ENCODE assay signal across 8 mouse cellular contexts in the genomic region with DNA sequence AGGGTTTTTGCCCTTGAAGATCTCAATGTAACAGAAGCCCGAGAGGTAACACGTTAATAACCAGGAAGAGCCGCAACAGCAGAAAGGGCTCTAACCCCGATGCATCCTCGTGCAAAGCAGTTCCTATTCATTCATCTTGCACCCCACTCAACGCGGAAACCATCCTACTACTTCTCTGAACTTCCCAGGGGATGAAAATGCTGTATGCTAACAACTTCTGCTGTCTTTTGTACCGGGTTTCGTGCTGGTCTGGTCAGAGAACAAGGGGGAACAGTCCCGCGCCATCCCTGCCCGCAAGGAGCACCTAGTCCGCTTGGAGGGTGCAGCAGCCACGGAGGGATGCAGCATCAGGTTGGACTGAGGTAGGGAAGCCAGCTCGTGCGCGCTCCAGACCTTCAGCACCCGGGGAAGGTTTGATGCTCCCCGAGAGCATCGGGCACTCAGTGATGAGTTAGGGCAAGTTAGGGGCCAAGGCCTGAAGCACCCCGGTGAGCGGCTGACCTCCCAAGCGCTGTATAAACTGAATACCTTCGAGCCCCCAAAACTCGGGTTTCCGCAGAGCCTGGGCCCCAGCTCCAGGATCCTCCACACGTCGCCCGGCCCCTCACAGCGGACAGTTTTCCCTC. TPM values are rescaled to one million over a fixed set of nuclear protein-coding genes. Genes with fewer than 3 reads are reported as not detected.
DNase-seq lines count a peak whose midpoint lies in the region; ATAC-seq and TF ChIP-seq lines count a peak whose summit lies in the region.

No protein-coding gene starts in this region.

- H3K27ac ChIP-seq in layer of hippocampus, adult 2 months = peak overlapping the region; percentile 95
- peak overlapping the region; percentile 94 for H3K27ac ChIP-seq in hindbrain, embryonic 10.5 days
- H3K27ac ChIP-seq in limb, embryonic 10.5 days = peak overlapping the region; percentile 90
- H3K27ac ChIP-seq in midbrain, embryonic 14.5 days (replicated peaks; ENCODE audit: low read depth, low read length) = peak overlapping the region; percentile 84

- H3K9me3 ChIP-seq in erythroblast, embryonic 14.5 days (ENCODE audit: control insufficient read depth, low read length) = no peaks in the 10 kb centered on the region
- no peaks in the 10 kb centered on the region for H3K9me3 ChIP-seq in hindbrain, embryonic 10.5 days
- no peaks in the 10 kb centered on the region for H3K9me3 ChIP-seq in limb, embryonic 10.5 days (replicated peaks)
- no peaks in the 10 kb centered on the region for H3K9me3 ChIP-seq in midbrain, embryonic 14.5 days (ENCODE audit: control insufficient read depth, low read length)

- no peaks in the 10 kb centered on the region for H3K27me3 ChIP-seq in erythroblast, embryonic 14.5 days (ENCODE audit: control insufficient read depth)
- H3K27me3 ChIP-seq in hindbrain, embryonic 10.5 days (ENCODE audit: insufficient read depth, poor library complexity, severe bottlenecking) = no peaks in the 10 kb centered on the region
- H3K27me3 ChIP-seq in limb, embryonic 10.5 days (ENCODE audit: low read depth, poor library complexity, severe bottlenecking) = no peaks in the 10 kb centered on the region
- H3K27me3 ChIP-seq in midbrain, embryonic 14.5 days (ENCODE audit: control insufficient read depth, insufficient read depth, low read length) = no peaks in the 10 kb centered on the region

- H3K9ac ChIP-seq in midbrain, embryonic 14.5 days (replicated peaks; ENCODE audit: low read length) = peak overlapping the region; percentile 80

- no peak for TF ChIP-seq CTCF in layer of hippocampus, adult 2 months (conservative IDR thresholded peaks at IDR 0.05)
- no peak for TF ChIP-seq CTCF in brain, embryonic 14.5 days (IDR thresholded peaks at IDR 0.05; ENCODE audit: borderline replicate concordance, extremely low read depth, insufficient read depth, insufficient read length)

- WGBS in hindbrain, embryonic 10.5 days = under 1% methylated on average over 30 of the region's 30 CpGs
- 0% methylated on average over 30 of the region's 30 CpGs for WGBS in limb, embryonic 10.5 days
- under 1% methylated on average over 30 of the region's 30 CpGs for WGBS in midbrain, embryonic 14.5 days

- 0 out of 2 replicates have a peak, but pooled peaks have one; percentile 37 for ATAC-seq in midbrain, embryonic 14.5 days (ENCODE audit: low FRiP score, low TSS enrichment)

- peaks cover 38% of the 10 kb centered on the region for H3K36me3 ChIP-seq in erythroblast, embryonic 14.5 days (ENCODE audit: control insufficient read depth)
- peaks cover 37% of the 10 kb centered on the region for H3K36me3 ChIP-seq in hindbrain, embryonic 10.5 days
- H3K36me3 ChIP-seq in limb, embryonic 10.5 days = peaks cover 38% of the 10 kb centered on the region
- H3K36me3 ChIP-seq in midbrain, embryonic 14.5 days (ENCODE audit: control insufficient read depth, insufficient read depth, low read length) = peaks cover 31% of the 10 kb centered on the region

- DNase-seq in layer of hippocampus, adult 2 months (ENCODE audit: low spot score in 2 of 2) = no peak
- DNase-seq in layer of hippocampus, adult 9-11 months = no peak
- peak; percentile 35 for DNase-seq in brain, embryonic 14.5 days (ENCODE audit: low read depth)
- DNase-seq in hindbrain, embryonic 10.5 days (ENCODE audit: low spot score) = peak; percentile 54
- peak; percentile 72 for DNase-seq in limb, embryonic 10.5 days (ENCODE audit: low spot score)
- peak; percentile 45 for DNase-seq in midbrain, embryonic 14.5 days
- peak; percentile 36 to 73 for DNase-seq in spleen, postnatal 4 days (ENCODE audit: low spot score in 2 of 2)

- peaks cover 34% of the 10 kb centered on the region for H3K4me1 ChIP-seq in erythroblast, embryonic 14.5 days (ENCODE audit: control insufficient read depth)
- peaks cover 22% of the 10 kb centered on the region for H3K4me1 ChIP-seq in hindbrain, embryonic 10.5 days (replicated peaks)
- peaks cover 21% of the 10 kb centered on the region for H3K4me1 ChIP-seq in limb, embryonic 10.5 days
- H3K4me1 ChIP-seq in midbrain, embryonic 14.5 days (ENCODE audit: control insufficient read depth, insufficient read depth, low read length) = peaks cover 12% of the 10 kb centered on the region

- TF ChIP-seq POLR2A in brain, embryonic 14.5 days (IDR thresholded peaks at IDR 0.05; ENCODE audit: borderline replicate concordance, extremely low read depth, insufficient read depth, insufficient read length, poor library complexity, severe bottlenecking) = no peak

- H3K4me3 ChIP-seq in layer of hippocampus, adult 2 months = peak overlapping the region; percentile 79
- peak overlapping the region; percentile 87 for H3K4me3 ChIP-seq in erythroblast, embryonic 14.5 days (replicated peaks)
- H3K4me3 ChIP-seq in hindbrain, embryonic 10.5 days = peak overlapping the region; percentile 86
- peak overlapping the region; percentile 81 for H3K4me3 ChIP-seq in limb, embryonic 10.5 days
- H3K4me3 ChIP-seq in midbrain, embryonic 14.5 days (replicated peaks; ENCODE audit: low read depth, low read length) = peak overlapping the region; percentile 79

- peak overlapping the region; percentile 70 for H3K4me2 ChIP-seq in midbrain, embryonic 14.5 days (ENCODE audit: low read length)

RNA-seq across cellular contexts. Expression of a gene that starts 0.6 kb away (rescaled TPM):
- 10 to 100 TPM; 40.7 to 43.5 TPM for total RNA-seq in layer of hippocampus, adult 2 months (2021)
- 91.3 and 110 TPM in 2 replicates for polyA plus RNA-seq in brain, embryonic 14.5 days (2012; rRNA removed)
- polyA plus RNA-seq in erythroblast, embryonic 14.5 days (2012) = 1.9 and 2.6 TPM in 2 replicates
- 81.4 and 84.3 TPM in 2 replicates for polyA plus RNA-seq in hindbrain, embryonic 10.5 days (2016; fragmentation: Nextera tagmentation; extraction: Ambion mirVana)
- 79.7 and 80.9 TPM in 2 replicates for polyA plus RNA-seq in limb, embryonic 10.5 days (2016; fragmentation: Nextera tagmentation; extraction: Ambion mirVana)
- polyA plus RNA-seq in midbrain, embryonic 14.5 days (2014; fragmentation: Nextera tagmentation; extraction: Ambion mirVana) = 56.8 and 75.5 TPM in 2 replicates

RNA-seq across cellular contexts. Expression of a gene that starts 41.9 kb away (rescaled TPM):
- total RNA-seq in layer of hippocampus, adult 2 months (2021) = 100 to 1,000 TPM; 105 to 108 TPM
- polyA plus RNA-seq in brain, embryonic 14.5 days (2012; rRNA removed) = 118 and 121 TPM in 2 replicates
- 0.36 and 0.46 TPM in 2 replicates for polyA plus RNA-seq in erythroblast, embryonic 14.5 days (2012)
- 64.4 and 74.5 TPM in 2 replicates for polyA plus RNA-seq in hindbrain, embryonic 10.5 days (2016; fragmentation: Nextera tagmentation; extraction: Ambion mirVana)
- polyA plus RNA-seq in limb, embryonic 10.5 days (2016; fragmentation: Nextera tagmentation; extraction: Ambion mirVana) = 45.4 and 52.9 TPM in 2 replicates
- 192 and 197 TPM in 2 replicates for polyA plus RNA-seq in midbrain, embryonic 14.5 days (2014; fragmentation: Nextera tagmentation; extraction: Ambion mirVana)

RNA-seq across cellular contexts. Expression of a gene that starts 46.2 kb away (rescaled TPM):
- under 1 TPM; 0.54 to 0.77 TPM for total RNA-seq in layer of hippocampus, adult 2 months (2021)
- polyA plus RNA-seq in brain, embryonic 14.5 days (2012; rRNA removed) = 0.38 and 0.90 TPM in 2 replicates
- 0.05 and 0.13 TPM in 2 replicates for polyA plus RNA-seq in erythroblast, embryonic 14.5 days (2012)
- polyA plus RNA-seq in hindbrain, embryonic 10.5 days (2016; fragmentation: Nextera tagmentation; extraction: Ambion mirVana) = 1.00 and 1.2 TPM in 2 replicates
- polyA plus RNA-seq in limb, embryonic 10.5 days (2016; fragmentation: Nextera tagmentation; extraction: Ambion mirVana) = 0.36 and 0.53 TPM in 2 replicates
- 0.09 and 1.6 TPM in 2 replicates for polyA plus RNA-seq in midbrain, embryonic 14.5 days (2014; fragmentation: Nextera tagmentation; extraction: Ambion mirVana)

Comparison
In these comparisons a context has a peak if more than half of its experiments do, and no peak if none do; other contexts are left out.
1. DNase-seq: peak in brain, embryonic 14.5 days (single experiment), hindbrain, embryonic 10.5 days (single experiment), limb, embryonic 10.5 days (single experiment), midbrain, embryonic 14.5 days (single experiment) and spleen, postnatal 4 days (2 of 2); none in layer of hippocampus, adult 2 months (0 of 2) and layer of hippocampus, adult 9-11 months (single experiment).
2. RNA of a gene that starts 0.6 kb away (polyA plus RNA-seq): 91.3 to 110 TPM in brain, embryonic 14.5 days, 81.4 to 84.3 TPM in hindbrain, embryonic 10.5 days, 79.7 to 80.9 TPM in limb, embryonic 10.5 days and 56.8 to 75.5 TPM in midbrain, embryonic 14.5 days; 1.9 to 2.6 TPM in erythroblast, embryonic 14.5 days; every median in the first group is over 10 times any median in the second.
3. RNA of a gene that starts 41.9 kb away (polyA plus RNA-seq): 192 to 197 TPM in midbrain, embryonic 14.5 days, 118 to 121 TPM in brain, embryonic 14.5 days, 64.4 to 74.5 TPM in hindbrain, embryonic 10.5 days and 45.4 to 52.9 TPM in limb, embryonic 10.5 days; 0.36 to 0.46 TPM in erythroblast, embryonic 14.5 days; every median in the first group is over 10 times any median in the second.
4. Peak in every context shown above with its lines, with median percentiles within 50 percentile points of each other: H3K27ac ChIP-seq and H3K4me3 ChIP-seq.